Mouse (Mus musculus) liver, embryonic 14.5 days (tissue): Measurements from ENCODE around the gene Ank2.

Experiments used
- CTCF ChIP-seq: IDR thresholded peaks from 2 replicates; pipeline ENCODE4 v1.5.1; 2016; ENCODE audit warnings: antibody characterized with exemption, low read depth, control low read depth
- EP300 ChIP-seq: IDR thresholded peaks from 2 replicates; pipeline ENCODE4 v1.6.1; 2016; ENCODE audit warnings: antibody characterized with exemption, low read depth

DNA sequence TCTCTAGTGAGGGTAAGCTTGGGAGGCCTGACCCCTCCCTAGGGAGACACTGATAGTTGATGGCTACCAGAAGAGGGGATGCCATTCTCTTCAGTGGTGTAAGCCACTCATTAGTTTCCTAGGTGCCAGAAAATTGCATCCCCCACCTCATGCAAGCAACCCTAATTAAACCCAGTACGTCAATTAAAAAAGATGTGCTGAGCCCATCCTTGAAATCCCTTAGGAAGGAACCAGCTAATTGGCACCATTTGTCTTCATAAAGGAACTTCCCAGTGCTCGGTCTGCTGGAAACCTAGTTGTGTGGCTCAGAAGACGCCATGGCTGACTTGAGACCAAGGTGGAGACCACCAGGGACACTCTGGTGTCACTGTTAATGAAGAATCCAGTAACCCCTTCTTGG lies 65.9 kb downstream of the Ank2 start:
- TF ChIP-seq CTCF = no peak
- no peak for TF ChIP-seq EP300
